Mouse (Mus musculus) spleen, embryonic (tissue): ENCODE measurements around the gene Hes5.

Experiments used
- CTCF ChIA-PET: fragments of 350-600 bp; sonication (Branson Sonifier 250); formaldehyde crosslinking; loops from one replicate; lab custom pipeline; 2022; lab: Charles Lee

Gene Hes5

GRCm38 (mm10) chr4:155009216-155009615 is 48.5 kb downstream of the Hes5 start:
- CTCF ChIA-PET: no interaction called here

- CTCF ChIA-PET: interaction anchor here (0.5 to 0.6 kb wide), 2 partner anchors 28 to 1014 kb away, joined by 8 to 14 read pairs; no protein-coding TSS in a partner anchor
Measured at GRCm38 (mm10) chr4:155010870-155011269, 50.1 kb downstream of the Hes5 start.

GRCm38 (mm10) chr4:155011312-155012025 is 50.7 kb downstream of the Hes5 start:
- CTCF ChIA-PET: interaction anchor here (0.5 kb wide), 1 partner anchor 1014 kb away, joined by 14 read pairs; no protein-coding TSS in a partner anchor
